18 mouse cellular contexts compared by ENCODE assay signal in genomic region chr1:58268231-58268630, GRCm38 (mm10). TPM values are rescaled to one million over a fixed set of nuclear protein-coding genes. Genes with fewer than 3 reads are reported as not detected.
"Had no signal": no experiment of that assay in that cellular context is flagged by ENCODE, and none has a peak within 500 bp of the region (broad histone marks: within the 10 kb centered on the region; RNA-seq: fewer than 3 reads in every experiment).

No protein-coding gene starts in this region.

- H3K36me3 ChIP-seq: limb, embryonic 10.5 days; lung, embryonic 15.5 days; midbrain, embryonic 12.5 days had no signal

- H3K4me2 ChIP-seq: lung, embryonic 15.5 days; midbrain, embryonic 12.5 days had no signal

- H3K27ac ChIP-seq: left cerebral cortex, adult 2 months; limb, embryonic 10.5 days; lung, embryonic 15.5 days; macrophage; midbrain, embryonic 12.5 days had no signal

- ATAC-seq: intestine, postnatal 0 days had no signal

- H3K9ac ChIP-seq: lung, embryonic 15.5 days; midbrain, embryonic 12.5 days had no signal

- H3K9me3 ChIP-seq: limb, embryonic 10.5 days; lung, embryonic 15.5 days; midbrain, embryonic 12.5 days had no signal

- DNase-seq: kidney, adult 8-10 months; kidney, postnatal 25 days; lung, postnatal 14 days; right cerebral cortex, postnatal 14 days; thymus, adult 18-20 months; thymus, postnatal 14 days had no signal

- H3K27me3 ChIP-seq: midbrain, embryonic 12.5 days had no signal

- H3K4me3 ChIP-seq: left cerebral cortex, adult 2 months; limb, embryonic 10.5 days; lung, embryonic 15.5 days; midbrain, embryonic 12.5 days had no signal

- H3K4me1 ChIP-seq: limb, embryonic 10.5 days; lung, embryonic 15.5 days; midbrain, embryonic 12.5 days had no signal

RNA-seq across cellular contexts. Expression of gene Aox2, which starts 9.9 kb away (rescaled TPM):
- total RNA-seq: layer of hippocampus, postnatal 25 days; megakaryocyte-erythroid progenitor cell, adult 5-6 weeks had no signal
- polyA plus RNA-seq: limb, embryonic 10.5 days; liver, embryonic 16.5 days; midbrain, embryonic 12.5 days; midbrain, postnatal 0 days; neural tube, embryonic 14.5 days had no signal

RNA-seq across cellular contexts. Expression of gene Aox4, which starts 58.0 kb away (rescaled TPM):
- total RNA-seq: megakaryocyte-erythroid progenitor cell, adult 5-6 weeks had no signal
- polyA plus RNA-seq: intestine, postnatal 0 days; macrophage; midbrain, embryonic 12.5 days; spleen, adult 2 months had no signal
